Mouse (Mus musculus) liver, postnatal 0 days (tissue): ENCODE measurements around the gene Cops3. TPM values are rescaled to one million over a fixed set of nuclear protein-coding genes. Genes with fewer than 3 reads are reported as not detected.

Experiments used
- ATAC-seq: fragments of 200-750 bp; cut with Nextera tagmentation; 2 replicates; pipeline ENCODE4 v1.8.0; 2017; ENCODE audit warnings: mild to moderate bottlenecking, moderate library complexity
- DNase-seq: peaks from one replicate; pipeline ENCODE4 v3.0.0-alpha.2; 2016
- H3K27ac ChIP-seq: fragments of 300-500 bp; sonication (generic); 2 replicates; pipeline ENCODE4 v1.5.1; 2014; ENCODE audit warnings: antibody characterized with exemption, moderate library complexity, mild to moderate bottlenecking, low read depth
- H3K27me3 ChIP-seq: fragments of 300-500 bp; sonication (generic); 2 replicates; pipeline ENCODE4 v1.6.1; 2014; ENCODE audit warnings: low read length, control low read depth, mixed read lengths; ENCODE audit not compliant: insufficient read depth
- H3K36me3 ChIP-seq: fragments of 300-500 bp; sonication (generic); replicated peaks from 2 replicates; pipeline ENCODE4 v1.6.1; 2014; ENCODE audit warnings: mild to moderate bottlenecking, control low read depth, low read length, moderate library complexity, mixed read lengths; ENCODE audit not compliant: insufficient read depth
- H3K4me1 ChIP-seq: fragments of 300-500 bp; sonication (generic); 2 replicates; pipeline ENCODE4 v1.6.1; 2014; ENCODE audit warnings: antibody characterized with exemption, mild to moderate bottlenecking, control low read depth; ENCODE audit not compliant: insufficient read depth
- H3K4me2 ChIP-seq: fragments of 300-500 bp; sonication (generic); 2 replicates; pipeline ENCODE4 v1.6.1; 2014; ENCODE audit warnings: low read depth, mild to moderate bottlenecking, low read length, moderate library complexity, mixed read lengths
- H3K4me3 ChIP-seq: fragments of 300-500 bp; sonication (generic); 2 replicates; pipeline ENCODE4 v1.5.1; 2014; ENCODE audit warnings: low read depth, low read length
- H3K9ac ChIP-seq: fragments of 300-500 bp; sonication (generic); replicated peaks from 2 replicates; pipeline ENCODE4 v1.6.1; 2014; ENCODE audit warnings: mild to moderate bottlenecking, moderate library complexity
- H3K9me3 ChIP-seq: fragments of 300-500 bp; sonication (generic); 2 replicates; pipeline ENCODE4 v1.6.1; 2016; ENCODE audit warnings: mild to moderate bottlenecking, control low read depth, low read length, mixed read lengths
- CTCF ChIP-seq: sonication (generic); IDR thresholded peaks from 2 replicates; pipeline ENCODE4 v1.5.1; 2016; ENCODE audit warnings: antibody characterized with exemption, low read depth
- EP300 ChIP-seq: IDR thresholded peaks from 2 replicates; pipeline ENCODE4 v1.6.1; 2016; ENCODE audit warnings: antibody characterized with exemption, low read depth, mild to moderate bottlenecking
- WGBS: fragments of 180-500 bp; shearing (Covaris S2); extraction: QIAGEN DNeasy Blood & Tissue Kit; methylation state at CpG from one replicate; pipeline ENCODE4 v1.1.7; 2014; ENCODE audit not compliant: insufficient replicate concordance; 5-methylcytosine and 5-hydroxymethylcytosine counted together
- polyA plus RNA-seq: library from polyadenylated mRNA; unstranded; fragments of >200 nt; fragmentation: Nextera tagmentation; extraction: Ambion mirVana; gene quantifications from 2 replicates; pipeline ENCODE4 v1.2.1, GENCODE M21; 2015

The Cops3 gene
- 58.0 and 60.5 TPM in 2 replicates for polyA plus RNA-seq

GRCm38 (mm10) chr11:59839459-59840126 is at the start of gene Cops3:
Gene Cops3, minus strand, starts transcription at chr11:59839838.
- DNase-seq (peak; percentile 95), ATAC-seq (peak; percentile 95)
- Histone ChIP-seq H3K27ac (peak within 1 kb of the TSS; percentile 96), H3K27me3 (no peaks in the 10 kb centered on the region), H3K4me1 (peaks cover 19% of the 10 kb centered on the region), H3K9me3 (no peaks in the 10 kb centered on the region), H3K36me3 (peaks cover 14% of the 10 kb centered on the region), H3K4me2 (peak within 1 kb of the TSS; percentile 85), H3K9ac (peak within 1 kb of the TSS; percentile 86), H3K4me3 (peak within 1 kb of the TSS; percentile 77)
- TF ChIP-seq CTCF (no peak), EP300 (no peak; the same call in none of the 2 replicates)
- WGBS: under 1% methylated on average over 42 of the region's 43 CpGs

DNA sequence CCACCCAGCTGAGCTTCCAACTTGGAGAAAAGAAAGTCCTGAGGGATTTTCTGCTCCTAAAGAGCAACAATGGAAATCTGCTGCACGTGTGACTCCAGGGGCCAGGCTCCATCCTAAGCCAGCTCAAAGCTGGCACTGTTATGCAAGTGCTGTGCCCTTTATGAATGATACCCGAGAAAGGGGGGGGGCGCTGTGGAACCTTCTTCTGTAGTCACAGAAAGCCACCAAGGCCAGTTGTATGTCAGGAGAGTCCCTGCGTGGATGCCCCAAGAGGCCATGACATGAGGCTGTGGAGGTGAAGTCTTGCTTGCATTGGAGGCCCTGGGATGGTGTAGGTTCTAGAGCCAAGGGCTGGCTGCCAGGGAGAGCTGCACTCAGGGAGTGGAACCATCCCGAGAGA is 48.5 kb upstream of the Cops3 start:
- H3K27me3 ChIP-seq: no peaks in the 10 kb centered on the region
- H3K36me3 ChIP-seq: no peaks in the 10 kb centered on the region
- no peak for DNase-seq
- H3K27ac ChIP-seq: no peak overlapping the region
- no peak overlapping the region for H3K4me2 ChIP-seq
- no peak for ATAC-seq
- 74% methylated on average over 5 of the region's 5 CpGs for WGBS
- TF ChIP-seq CTCF (no peak), EP300 (no peak)
- no peak overlapping the region for H3K9ac ChIP-seq
- no peaks in the 10 kb centered on the region for H3K9me3 ChIP-seq
- peaks cover 15% of the 10 kb centered on the region for H3K4me1 ChIP-seq
- no peak overlapping the region for H3K4me3 ChIP-seq

DNA sequence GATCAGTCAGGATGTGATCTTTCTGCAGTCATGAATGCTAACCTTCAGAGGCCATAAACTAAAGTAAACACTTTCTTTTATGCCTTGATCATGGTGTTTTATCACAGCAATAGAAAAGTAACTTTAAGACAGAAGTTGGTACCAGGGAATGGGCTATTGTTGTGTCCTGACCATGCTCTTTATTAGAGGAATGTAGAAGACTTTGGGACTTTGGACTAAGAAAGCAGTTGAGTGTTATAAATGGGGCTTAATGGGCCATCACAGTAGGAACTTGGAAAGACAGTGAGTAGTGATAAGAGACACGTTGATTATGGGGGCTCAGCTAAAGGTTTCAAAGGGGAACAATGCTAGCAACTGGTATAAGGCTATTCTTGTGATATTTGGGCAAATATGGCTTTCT is 47.3 kb upstream of the Cops3 start:
- no peak overlapping the region for H3K4me3 ChIP-seq
- no peaks in the 10 kb centered on the region for H3K36me3 ChIP-seq
- TF ChIP-seq CTCF (no peak), EP300 (no peak)
- WGBS: 60% methylated on average over 1 of the region's 1 CpGs
- no peaks in the 10 kb centered on the region for H3K9me3 ChIP-seq
- ATAC-seq (no peak), DNase-seq (no peak)
- H3K27me3 ChIP-seq: no peaks in the 10 kb centered on the region
- H3K4me2 ChIP-seq: no peak overlapping the region
- peaks cover 12% of the 10 kb centered on the region for H3K4me1 ChIP-seq
- H3K27ac ChIP-seq: no peak overlapping the region
- no peak overlapping the region for H3K9ac ChIP-seq

- Histone ChIP-seq H3K4me1 (peaks cover 12% of the 10 kb centered on the region), H3K36me3 (no peaks in the 10 kb centered on the region), H3K27ac (peak overlapping the region; percentile 75), H3K9me3 (no peaks in the 10 kb centered on the region), H3K27me3 (no peaks in the 10 kb centered on the region), H3K9ac (no peak overlapping the region), H3K4me2 (peak overlapping the region; percentile 35; the same call in 1 of the 2 replicates), H3K4me3 (no peak overlapping the region)
- DNase-seq (peak; percentile 63), ATAC-seq (peak; percentile 72)
- WGBS: 27% methylated on average over 17 of the region's 17 CpGs
- peak; percentile 48 for TF ChIP-seq CTCF
- peak; percentile 81 for TF ChIP-seq EP300
Observed at GRCm38 (mm10) chr11:59885217-59885986, 45.8 kb upstream of the Cops3 start.

DNA sequence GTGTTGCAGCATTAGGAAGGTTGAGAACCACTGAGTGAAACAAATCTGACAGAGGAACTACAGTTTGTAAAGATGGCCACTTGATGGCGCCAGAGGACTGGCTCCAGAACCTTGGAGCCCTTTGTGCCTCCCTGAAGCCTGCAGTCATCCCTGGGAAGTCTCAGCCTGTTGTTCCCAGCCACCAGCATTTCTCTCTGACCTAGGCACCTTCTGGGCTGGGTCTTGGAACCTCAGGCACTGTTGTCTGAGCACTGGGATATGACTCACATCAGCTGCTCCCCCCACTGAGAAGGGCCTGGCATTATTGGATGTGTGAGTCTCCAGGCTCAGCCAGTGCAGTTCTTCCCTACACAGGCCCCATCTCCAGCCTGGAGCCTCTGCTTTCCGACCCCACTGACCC is 40.4 kb upstream of the Cops3 start:
- Histone ChIP-seq H3K4me2 (no peak overlapping the region), H3K4me1 (peaks cover 5% of the 10 kb centered on the region), H3K27me3 (no peaks in the 10 kb centered on the region), H3K9me3 (no peaks in the 10 kb centered on the region), H3K36me3 (peaks cover 10% of the 10 kb centered on the region; the same call in 1 of the 2 replicates), H3K27ac (no peak overlapping the region), H3K4me3 (no peak overlapping the region), H3K9ac (no peak overlapping the region)
- TF ChIP-seq CTCF (peak; percentile 95), EP300 (no peak)
- ATAC-seq (peak; percentile 70), DNase-seq (peak; percentile 82)
- WGBS: 14% methylated on average over 2 of the region's 2 CpGs

GRCm38 (mm10) chr11:59872124-59872523 is 32.5 kb upstream of the Cops3 start:
- ATAC-seq (peak; percentile 36), DNase-seq (no peak)
- no peaks in the 10 kb centered on the region for H3K9me3 ChIP-seq
- H3K9ac ChIP-seq: no peak overlapping the region
- no peak overlapping the region for H3K4me3 ChIP-seq
- 44% methylated on average over 8 of the region's 8 CpGs for WGBS
- peaks cover 18% of the 10 kb centered on the region; the same call in 1 of the 2 replicates for H3K36me3 ChIP-seq
- no peak overlapping the region for H3K4me2 ChIP-seq
- TF ChIP-seq CTCF: no peak
- TF ChIP-seq EP300: no peak
- no peaks in the 10 kb centered on the region for H3K27me3 ChIP-seq
- H3K4me1 ChIP-seq: no peaks in the 10 kb centered on the region
- H3K27ac ChIP-seq: no peak overlapping the region
